Mouse (Mus musculus) spleen, adult 18-20 months (tissue): ENCODE measurements around the gene Alyref2.

Experiments used
- DNase-seq, 2 experiments: peaks; one replicate each; pipeline ENCODE4 v3.0.0; 2022; ENCODE audit warnings: mixed read lengths in 2 of 2

Gene Alyref2

GRCm38 (mm10) chr1:171501636-171502080, 1.6 kb upstream of the Alyref2 start:
- DNase-seq: peak in 1 of 2 experiments; percentile 13

- peak in 1 of 2 experiments; percentile 34 for DNase-seq
These were observed 659 bp upstream of the Alyref2 start for GRCm38 (mm10) chr1:171502388-171503249.

GRCm38 (mm10) chr1:171503592-171504291, 464 bp downstream of the Alyref2 start:
- DNase-seq: peak; percentile 78 to 79

GRCm38 (mm10) chr1:171504586-171504985, 1.3 kb downstream of the Alyref2 start:
- DNase-seq: no peak

- no peak for DNase-seq
These were observed 10.0 kb downstream of the Alyref2 start for GRCm38 (mm10) chr1:171513234-171513633.

GRCm38 (mm10) chr1:171513760-171514159, 10.5 kb downstream of the Alyref2 start:
- no peak for DNase-seq

- DNase-seq: peak in 1 of 2 experiments; percentile 18
These were observed 11.8 kb downstream of the Alyref2 start for GRCm38 (mm10) chr1:171515039-171515438.

GRCm38 (mm10) chr1:171515557-171515956, 12.3 kb downstream of the Alyref2 start:
- DNase-seq: no peak

- no peak for DNase-seq
These were observed 28.1 kb downstream of the Alyref2 start for GRCm38 (mm10) chr1:171531367-171531766.

- DNase-seq: no peak
These were observed 29.6 kb downstream of the Alyref2 start for GRCm38 (mm10) chr1:171532830-171533229.

GRCm38 (mm10) chr1:171534557-171534956, 31.3 kb downstream of the Alyref2 start:
- DNase-seq: no peak

GRCm38 (mm10) chr1:171535194-171535593, 31.9 kb downstream of the Alyref2 start, which contains the start of gene Itln1:
TSS of gene Itln1 (minus strand) at chr1:171535294.
- no peak for DNase-seq

- no peak for DNase-seq
These were observed 37.4 kb downstream of the Alyref2 start for GRCm38 (mm10) chr1:171540694-171541093.

- peak; percentile 34 to 38 for DNase-seq
These were observed 48.0 kb downstream of the Alyref2 start for GRCm38 (mm10) chr1:171551326-171551725.

- no peak for DNase-seq
These were observed 49.0 kb downstream of the Alyref2 start for GRCm38 (mm10) chr1:171552230-171552629.

GRCm38 (mm10) chr1:171553359-171554341, 50.4 kb downstream of the Alyref2 start:
- no peak for DNase-seq
